11 mouse cellular contexts compared by ENCODE assay signal in the genomic region with DNA sequence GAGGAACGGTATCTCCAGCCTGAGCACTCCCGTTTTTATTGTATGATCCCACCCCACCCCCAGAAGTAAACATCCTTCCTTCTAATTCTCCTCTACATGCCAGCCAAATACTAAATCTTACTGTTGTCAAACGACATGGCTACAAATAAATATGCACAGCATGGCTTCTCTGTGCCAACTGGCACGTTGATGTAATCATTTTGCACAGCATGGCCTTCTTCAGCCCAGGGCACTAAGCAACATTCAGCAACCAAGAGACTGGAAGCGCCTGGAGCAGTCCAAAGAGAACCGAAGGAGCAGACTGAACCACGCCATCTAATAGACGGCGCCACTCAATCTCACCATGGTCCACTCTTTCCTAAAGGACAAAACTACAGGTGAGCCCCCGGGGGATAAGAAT.
A peak's percentile ranks its signal among the peaks of the same experiment; 100 is the strongest.
DNase-seq lines count a peak whose midpoint lies in the region.
"Had no signal": no experiment of that assay in that cellular context is flagged by ENCODE, and none has a peak within 500 bp of the region (broad histone marks: within the 10 kb centered on the region; RNA-seq: fewer than 3 reads in every experiment).

No protein-coding gene starts in this region.

- peak; percentile 89 for DNase-seq in brain, adult 2 months (ENCODE audit: low read depth, low spot score)
- DNase-seq in cerebellum, adult 11-12 months = peak; percentile 75
- DNase-seq in cerebellum, adult 9-10 months = peak; percentile 81
- DNase-seq in cerebellum, postnatal 25 days = peak; percentile 66 to 74
- no peak for DNase-seq in layer of hippocampus, adult 11-12 months (ENCODE audit: low spot score)
- DNase-seq in spleen, postnatal 10 days (ENCODE audit: low spot score in 2 of 2) = no peak
- DNase-seq in thymus, adult 18-20 months = no peak
- DNase-seq: adrenal gland, postnatal 14 days; gastrocnemius, postnatal 10 days; heart, adult 2 months; kidney, adult 2 months had no signal

Comparison
In these comparisons a context has a peak if more than half of its experiments do, and no peak if none do; other contexts are left out.
1. DNase-seq: peak in brain, adult 2 months (single experiment), cerebellum, adult 11-12 months (single experiment), cerebellum, adult 9-10 months (single experiment) and cerebellum, postnatal 25 days (2 of 2); none in layer of hippocampus, adult 11-12 months (single experiment), spleen, postnatal 10 days (0 of 2) and thymus, adult 18-20 months (0 of 2).